In genomic region chr2:28582647-28583353, GRCm38 (mm10) we compare ENCODE assay signal across 8 mouse cellular contexts. TPM values are rescaled to one million over a fixed set of nuclear protein-coding genes. Genes with fewer than 3 reads are reported as not detected.
DNase-seq lines count a peak whose midpoint lies in the region; ATAC-seq lines count a peak whose summit lies in the region.

No protein-coding gene starts in this region.

- H3K27me3 ChIP-seq in forebrain, embryonic 14.5 days (replicated peaks; ENCODE audit: control insufficient read depth, insufficient read depth, low read length): no peaks in the 10 kb centered on the region
- no peaks in the 10 kb centered on the region for H3K27me3 ChIP-seq in neural tube, embryonic 15.5 days (replicated peaks)

- no peaks in the 10 kb centered on the region for H3K9me3 ChIP-seq in forebrain, embryonic 14.5 days (replicated peaks; ENCODE audit: control insufficient read depth, low read length)
- no peaks in the 10 kb centered on the region for H3K9me3 ChIP-seq in neural tube, embryonic 15.5 days (replicated peaks)

- ATAC-seq in forebrain, embryonic 14.5 days: peak; percentile 95
- peak; percentile 94 for ATAC-seq in neural tube, embryonic 15.5 days (ENCODE audit: low FRiP score)

- peak overlapping the region; percentile 88 for H3K27ac ChIP-seq in forebrain, embryonic 14.5 days (ENCODE audit: low read depth, low read length)
- H3K27ac ChIP-seq in neural tube, embryonic 15.5 days (replicated peaks): peak overlapping the region; percentile 98

- WGBS in forebrain, embryonic 14.5 days: under 1% methylated on average over 56 of the region's 56 CpGs
- WGBS in neural tube, embryonic 15.5 days: under 1% methylated on average over 56 of the region's 56 CpGs

- peak overlapping the region; percentile 72 for H3K9ac ChIP-seq in forebrain, embryonic 14.5 days (ENCODE audit: low read length)
- H3K9ac ChIP-seq in neural tube, embryonic 15.5 days (replicated peaks): peak overlapping the region; percentile 71

- DNase-seq in ES-CJ7 (ENCODE audit: low read depth, low spot score): peak; percentile 94
- peak; percentile 80 for DNase-seq in cerebellum, adult 11 months
- peak; percentile 96 for DNase-seq in forebrain, embryonic 14.5 days (ENCODE audit: low spot score)
- peak; percentile 89 to 92 for DNase-seq in heart, postnatal 14 days
- peak; percentile 89 for DNase-seq in layer of hippocampus, adult 11-12 months (ENCODE audit: low spot score)
- DNase-seq in lung, adult 18-20 months: peak; percentile 86 to 89
- DNase-seq in testis, postnatal 14 days (ENCODE audit: low spot score): peak; percentile 90

- H3K36me3 ChIP-seq in forebrain, embryonic 14.5 days (ENCODE audit: control insufficient read depth, insufficient read depth, low read length): peaks cover 24% of the 10 kb centered on the region
- peaks cover 22% of the 10 kb centered on the region for H3K36me3 ChIP-seq in neural tube, embryonic 15.5 days

- 0 out of 2 replicates have a peak, but pooled peaks cover 9% of the 10 kb centered on the region for H3K4me1 ChIP-seq in forebrain, embryonic 14.5 days (ENCODE audit: control insufficient read depth, insufficient read depth, low read length)
- peaks cover 27% of the 10 kb centered on the region for H3K4me1 ChIP-seq in neural tube, embryonic 15.5 days

- peak overlapping the region; percentile 62 for H3K4me3 ChIP-seq in forebrain, embryonic 14.5 days (ENCODE audit: low read depth, low read length)
- peak overlapping the region; percentile 79 for H3K4me3 ChIP-seq in neural tube, embryonic 15.5 days (replicated peaks)

- H3K4me2 ChIP-seq in forebrain, embryonic 14.5 days (ENCODE audit: low read length): peak overlapping the region; percentile 62
- peak overlapping the region; percentile 71 for H3K4me2 ChIP-seq in neural tube, embryonic 15.5 days

- intact Hi-C loops in heart, postnatal 14 days (cut with DNase I): no loop called here

RNA-seq across cellular contexts. Expression of gene Gtf3c5, which starts 0.8 kb away (rescaled TPM):
- polyA plus RNA-seq in forebrain, embryonic 14.5 days (2014; fragmentation: Nextera tagmentation; extraction: Ambion mirVana): 20.5 and 28.6 TPM in 2 replicates
- 10 to 100 TPM in 1 of 2 experiments, 1 to 10 TPM in 1; 9.8 to 10.9 TPM for total RNA-seq in heart, postnatal 14 days (2021)
- polyA plus RNA-seq in neural tube, embryonic 15.5 days (2015; fragmentation: Nextera tagmentation; extraction: Ambion mirVana): 37.2 and 40.1 TPM in 2 replicates

RNA-seq across cellular contexts. Expression of gene Cel, which starts 19.6 kb away (rescaled TPM):
- polyA plus RNA-seq in forebrain, embryonic 14.5 days (2014; fragmentation: Nextera tagmentation; extraction: Ambion mirVana): not detected in 2 replicates
- not detected for total RNA-seq in heart, postnatal 14 days (2021)
- polyA plus RNA-seq in neural tube, embryonic 15.5 days (2015; fragmentation: Nextera tagmentation; extraction: Ambion mirVana): 0.09 and 3.3 TPM in 2 replicates

RNA-seq across cellular contexts. Expression of gene Gfi1b, which starts 39.0 kb away (rescaled TPM):
- polyA plus RNA-seq in forebrain, embryonic 14.5 days (2014; fragmentation: Nextera tagmentation; extraction: Ambion mirVana): 0.12 TPM in 1 of 2 replicates, not detected in the other
- total RNA-seq in heart, postnatal 14 days (2021): not detected
- 0.87 TPM in 1 of 2 replicates, not detected in the other for polyA plus RNA-seq in neural tube, embryonic 15.5 days (2015; fragmentation: Nextera tagmentation; extraction: Ambion mirVana)

RNA-seq across cellular contexts. Expression of gene Tsc1, which starts 58.2 kb away (rescaled TPM):
- polyA plus RNA-seq in forebrain, embryonic 14.5 days (2014; fragmentation: Nextera tagmentation; extraction: Ambion mirVana): 17.7 and 25.5 TPM in 2 replicates
- 10 to 100 TPM; 19.4 to 20.4 TPM for total RNA-seq in heart, postnatal 14 days (2021)
- 29.8 and 33.3 TPM in 2 replicates for polyA plus RNA-seq in neural tube, embryonic 15.5 days (2015; fragmentation: Nextera tagmentation; extraction: Ambion mirVana)

Comparison
In these comparisons a context has a peak if more than half of its experiments do, and no peak if none do; other contexts are left out.
1. Peak in every context shown above with its lines: DNase-seq, ATAC-seq, H3K4me3 ChIP-seq and H3K27ac ChIP-seq.